Mouse (Mus musculus) cerebellum, adult 2 months (tissue): Measurements from ENCODE around the gene Usp31.

Experiments
- CTCF ChIP-seq: fragments of 200-500 bp; IDR thresholded peaks from 2 replicates; pipeline ENCODE4 v1.5.1; 2011; ENCODE audit warnings: low read depth, mild to moderate bottlenecking, control low read depth, low read length, moderate library complexity, borderline replicate concordance; ENCODE audit not compliant: insufficient read depth
- POLR2A ChIP-seq: fragments of 200-500 bp; IDR thresholded peaks from 2 replicates; pipeline ENCODE4 v1.6.1; 2011; ENCODE audit warnings: low read length, control low read depth, borderline replicate concordance; ENCODE audit not compliant: insufficient read depth

DNA sequence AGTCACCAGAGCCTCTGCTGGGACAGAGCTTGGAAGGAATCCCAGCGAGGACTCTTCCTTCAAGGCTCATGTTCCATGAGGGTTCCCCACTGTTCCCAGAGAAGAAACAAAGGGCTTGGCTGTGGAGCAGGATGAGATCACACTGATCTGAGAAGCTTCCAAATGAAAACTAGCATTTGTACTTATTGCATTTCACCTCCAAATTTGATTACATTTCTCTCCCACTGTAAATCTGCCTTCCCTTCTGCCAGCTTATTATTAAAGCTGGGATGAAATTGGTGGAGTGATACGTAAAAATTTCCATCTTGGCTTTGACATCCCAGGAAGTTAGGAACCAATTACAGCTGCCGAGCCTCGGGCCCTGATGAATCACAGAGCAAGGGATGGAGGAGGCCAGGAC is 111.6 kb downstream of the Usp31 start:
- TF ChIP-seq POLR2A (no peak), CTCF (no peak)
